Mouse (Mus musculus) C2C12 (cell line): ENCODE results near the gene Fam89b.

Experiments
- CTCF ChIP-seq: IDR thresholded peaks from one replicate; pipeline ENCODE4 v1.5.1; 2011; ENCODE audit not compliant: control insufficient read depth, insufficient read depth, insufficient read length
- FOSL1 ChIP-seq: IDR thresholded peaks from one replicate; pipeline ENCODE4 v1.8.0; 2011; ENCODE audit warnings: mild to moderate bottlenecking, low read length; ENCODE audit not compliant: poor library complexity, insufficient read depth, severe bottlenecking
- MAX ChIP-seq: IDR thresholded peaks from one replicate; pipeline ENCODE4 v1.6.1; 2011; ENCODE audit warnings: mild to moderate bottlenecking, control low read depth
- MYOD1 ChIP-seq: IDR thresholded peaks from one replicate; pipeline ENCODE4 v1.6.1; 2011; ENCODE audit warnings: low read depth; ENCODE audit not compliant: control insufficient read depth, insufficient read length

GRCm38 (mm10) chr19:5739446-5739845 lies 10.0 kb upstream of the Fam89b start:
- TF ChIP-seq CTCF: no peak
- no peak for TF ChIP-seq FOSL1
- no peak for TF ChIP-seq MYOD1
- TF ChIP-seq MAX: no peak
